Comparison of ENCODE assay signal across 25 mouse cellular contexts in the genomic region with DNA sequence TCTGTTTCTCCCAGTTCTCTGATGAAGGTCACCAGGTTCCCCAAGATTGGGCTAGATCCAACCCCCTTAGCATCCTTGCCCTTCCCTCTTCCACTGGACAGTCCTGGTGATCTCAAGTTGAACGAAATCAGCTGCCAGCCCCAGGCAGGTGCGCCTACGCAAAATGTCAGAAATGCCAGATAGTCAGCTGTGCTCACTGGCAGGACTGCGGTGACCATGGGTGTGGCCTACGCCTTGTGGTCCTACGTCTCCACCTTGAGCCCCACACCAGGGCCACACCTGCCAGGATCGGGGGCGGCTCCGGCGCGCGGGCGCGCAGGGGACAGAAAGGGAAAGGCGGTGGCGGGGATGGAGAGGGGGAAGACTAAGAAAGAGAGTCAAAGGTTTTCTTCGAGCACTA. TPM values are rescaled to one million over a fixed set of nuclear protein-coding genes. Genes with fewer than 3 reads are reported as not detected.
"Had no signal": no experiment of that assay in that cellular context is flagged by ENCODE, and none has a peak within 500 bp of the region (broad histone marks: within the 10 kb centered on the region; RNA-seq: fewer than 3 reads in every experiment).

No protein-coding gene starts in this region.

- H3K27me3 ChIP-seq: midbrain, embryonic 13.5 days; midbrain, embryonic 15.5 days; neural tube, embryonic 13.5 days; neural tube, embryonic 15.5 days had no signal

- H3K27ac ChIP-seq: macrophage; midbrain, embryonic 13.5 days; midbrain, embryonic 15.5 days; neural tube, embryonic 13.5 days; neural tube, embryonic 15.5 days had no signal

- DNase-seq: lung, adult 18-20 months; lung, embryonic 14.5 days; lung, postnatal 10 days; retina, postnatal 1 day; right cerebral cortex, adult 18-20 months; right cerebral cortex, postnatal 25 days; right cerebral cortex, postnatal 4 days; spleen, adult 18-20 months; thymus, adult 18-20 months; thymus, postnatal 14 days; thymus, postnatal 36 days had no signal

- H3K4me3 ChIP-seq: megakaryocyte, embryonic 14.5 days; midbrain, embryonic 13.5 days; midbrain, embryonic 15.5 days; neural tube, embryonic 13.5 days; neural tube, embryonic 15.5 days had no signal

- H3K4me1 ChIP-seq: megakaryocyte, embryonic 14.5 days; midbrain, embryonic 13.5 days; midbrain, embryonic 15.5 days; neural tube, embryonic 13.5 days; neural tube, embryonic 15.5 days had no signal

RNA-seq across cellular contexts. Expression of a gene that starts 2.7 kb away (rescaled TPM):
- total RNA-seq: midbrain, postnatal 0 days; monocyte, adult 5-6 weeks had no signal
- polyA plus RNA-seq: macrophage; midbrain, embryonic 13.5 days; midbrain, embryonic 15.5 days; midbrain, postnatal 0 days; neural tube, embryonic 11.5 days; neural tube, embryonic 13.5 days; small intestine, adult 2 months; stomach, embryonic 14.5 days; thymus, postnatal 0 days had no signal

RNA-seq across cellular contexts. Expression of a gene that starts 14.6 kb away (rescaled TPM):
- total RNA-seq: megakaryocyte progenitor cell, adult 5-6 weeks; monocyte, adult 5-6 weeks had no signal
- polyA plus RNA-seq: macrophage; midbrain, embryonic 11.5 days; thymus, postnatal 0 days had no signal
